Mouse (Mus musculus): ENCODE data around the gene Cmtm2a. TPM values are rescaled to one million over a fixed set of nuclear protein-coding genes. Genes with fewer than 3 reads are reported as not detected.
"Not testable (repeated sequence)": the region's sequence is repeated elsewhere in the genome, so short reads cannot be mapped to it uniquely, and the experiment has no call there.

Cmtm2a gene
- polyA plus RNA-seq, 1 experiment from 2014 or later, result not detected

- WGBS, result 40% methylated on average over 4 of the region's 4 CpGs
- Histone ChIP-seq H3K4me3 (ENCODE audit: control insufficient read depth in 1 of 2, insufficient read depth in 1 of 2, low read depth in 1 of 2, low read length in 2 of 2) (no peak overlapping the region), H3K27me3 (ENCODE audit: control insufficient read depth, insufficient read depth, low read length) (no peaks in the 10 kb centered on the region), H3K9me3 (ENCODE audit: control insufficient read depth, low read length) (no peaks in the 10 kb centered on the region), H3K27ac (replicated peaks in 1 of 2; ENCODE audit: control insufficient read depth in 1 of 2, insufficient read depth in 1 of 2, low read depth in 2 of 2, low read length in 2 of 2) (no peak overlapping the region), H3K36me3 (ENCODE audit: control insufficient read depth, insufficient read depth, low read length) (no peaks in the 10 kb centered on the region), H3K4me2 (ENCODE audit: low read length) (no peak overlapping the region), H3K9ac (ENCODE audit: low read length) (no peak overlapping the region), H3K4me1 (ENCODE audit: control insufficient read depth in 2 of 2, insufficient read depth in 2 of 2, low read length in 2 of 2) (no peaks in the 10 kb centered on the region)
- ATAC-seq (ENCODE audit: insufficient number of reproducible peaks, insufficient read depth, low FRiP score, low read depth), result no peak
Measured at GRCm38 (mm10) chr8:104313311-104313710, 20.3 kb upstream of the Cmtm2a start.

GRCm38 (mm10) chr8:104312023-104312422 is 19.0 kb upstream of the Cmtm2a start:
- not testable (repeated sequence) for H3K27ac ChIP-seq (replicated peaks in 1 of 2; ENCODE audit: control insufficient read depth in 1 of 2, insufficient read depth in 1 of 2, low read depth in 2 of 2, low read length in 2 of 2); H3K4me3 ChIP-seq (ENCODE audit: control insufficient read depth in 1 of 2, insufficient read depth in 1 of 2, low read depth in 1 of 2, low read length in 2 of 2); H3K36me3 ChIP-seq (ENCODE audit: control insufficient read depth, insufficient read depth, low read length); H3K9me3 ChIP-seq (ENCODE audit: control insufficient read depth, low read length); H3K9ac ChIP-seq (ENCODE audit: low read length); ATAC-seq (ENCODE audit: insufficient number of reproducible peaks, insufficient read depth, low FRiP score, low read depth); H3K4me1 ChIP-seq (ENCODE audit: control insufficient read depth in 2 of 2, insufficient read depth in 2 of 2, low read length in 2 of 2); H3K27me3 ChIP-seq (ENCODE audit: control insufficient read depth, insufficient read depth, low read length); H3K4me2 ChIP-seq (ENCODE audit: low read length)
- 74% methylated on average over 3 of the region's 3 CpGs for WGBS

- H3K4me2 ChIP-seq (ENCODE audit: low read length); H3K9ac ChIP-seq (ENCODE audit: low read length); H3K9me3 ChIP-seq (ENCODE audit: control insufficient read depth, low read length); H3K27ac ChIP-seq (replicated peaks in 1 of 2; ENCODE audit: control insufficient read depth in 1 of 2, insufficient read depth in 1 of 2, low read depth in 2 of 2, low read length in 2 of 2); H3K4me3 ChIP-seq (ENCODE audit: control insufficient read depth in 1 of 2, insufficient read depth in 1 of 2, low read depth in 1 of 2, low read length in 2 of 2); H3K4me1 ChIP-seq (ENCODE audit: control insufficient read depth in 2 of 2, insufficient read depth in 2 of 2, low read length in 2 of 2); H3K27me3 ChIP-seq (ENCODE audit: control insufficient read depth, insufficient read depth, low read length); ATAC-seq (ENCODE audit: insufficient number of reproducible peaks, insufficient read depth, low FRiP score, low read depth); H3K36me3 ChIP-seq (ENCODE audit: control insufficient read depth, insufficient read depth, low read length): not testable (repeated sequence)
- 83% methylated on average over 34 of the region's 36 CpGs for whole genome bisulfite sequencing
Measured at GRCm38 (mm10) chr8:104309441-104310155, 16.6 kb upstream of the Cmtm2a start, which contains the start of the genes Gm45711 and Cmtm1. Gm45711 (minus strand) TSS chr8:104310081. Cmtm1 (minus strand) TSS chr8:104310145.

- H3K27ac ChIP-seq (replicated peaks in 1 of 2; ENCODE audit: control insufficient read depth in 1 of 2, insufficient read depth in 1 of 2, low read depth in 2 of 2, low read length in 2 of 2); H3K4me3 ChIP-seq (ENCODE audit: control insufficient read depth in 1 of 2, insufficient read depth in 1 of 2, low read depth in 1 of 2, low read length in 2 of 2); H3K9me3 ChIP-seq (ENCODE audit: control insufficient read depth, low read length); ATAC-seq (ENCODE audit: insufficient number of reproducible peaks, insufficient read depth, low FRiP score, low read depth); H3K27me3 ChIP-seq (ENCODE audit: control insufficient read depth, insufficient read depth, low read length); H3K4me2 ChIP-seq (ENCODE audit: low read length); H3K4me1 ChIP-seq (ENCODE audit: control insufficient read depth in 2 of 2, insufficient read depth in 2 of 2, low read length in 2 of 2); H3K9ac ChIP-seq (ENCODE audit: low read length); H3K36me3 ChIP-seq (ENCODE audit: control insufficient read depth, insufficient read depth, low read length): not testable (repeated sequence)
- WGBS, result 49% methylated on average over 6 of the region's 6 CpGs
Measured at GRCm38 (mm10) chr8:104308341-104308740, 15.4 kb upstream of the Cmtm2a start.

GRCm38 (mm10) chr8:104304962-104305361 is 12.0 kb upstream of the Cmtm2a start:
- no peaks in the 10 kb centered on the region for H3K36me3 ChIP-seq (ENCODE audit: control insufficient read depth, insufficient read depth, low read length)
- no peaks in the 10 kb centered on the region for H3K9me3 ChIP-seq (ENCODE audit: control insufficient read depth, low read length)
- H3K4me1 ChIP-seq (ENCODE audit: control insufficient read depth in 2 of 2, insufficient read depth in 2 of 2, low read length in 2 of 2), result peaks cover 0 to 2% of the 10 kb centered on the region in 2 experiments; a peak in 1 of 4 replicates
- 80% methylated on average over 11 of the region's 11 CpGs for WGBS
- H3K4me2 ChIP-seq (ENCODE audit: low read length), result no peak overlapping the region
- ATAC-seq (ENCODE audit: insufficient number of reproducible peaks, insufficient read depth, low FRiP score, low read depth), result no peak
- no peak overlapping the region for H3K9ac ChIP-seq (ENCODE audit: low read length)
- no peak overlapping the region for H3K27ac ChIP-seq (replicated peaks in 1 of 2; ENCODE audit: control insufficient read depth in 1 of 2, insufficient read depth in 1 of 2, low read depth in 2 of 2, low read length in 2 of 2)
- no peak overlapping the region for H3K4me3 ChIP-seq (ENCODE audit: control insufficient read depth in 1 of 2, insufficient read depth in 1 of 2, low read depth in 1 of 2, low read length in 2 of 2)
- no peaks in the 10 kb centered on the region for H3K27me3 ChIP-seq (ENCODE audit: control insufficient read depth, insufficient read depth, low read length)

- H3K4me2 ChIP-seq (ENCODE audit: low read length); H3K9me3 ChIP-seq (ENCODE audit: control insufficient read depth, low read length); H3K36me3 ChIP-seq (ENCODE audit: control insufficient read depth, insufficient read depth, low read length); H3K4me1 ChIP-seq (ENCODE audit: control insufficient read depth in 2 of 2, insufficient read depth in 2 of 2, low read length in 2 of 2); H3K27me3 ChIP-seq (ENCODE audit: control insufficient read depth, insufficient read depth, low read length); ATAC-seq (ENCODE audit: insufficient number of reproducible peaks, insufficient read depth, low FRiP score, low read depth); H3K9ac ChIP-seq (ENCODE audit: low read length); H3K4me3 ChIP-seq (ENCODE audit: control insufficient read depth in 1 of 2, insufficient read depth in 1 of 2, low read depth in 1 of 2, low read length in 2 of 2); H3K27ac ChIP-seq (replicated peaks in 1 of 2; ENCODE audit: control insufficient read depth in 1 of 2, insufficient read depth in 1 of 2, low read depth in 2 of 2, low read length in 2 of 2): not testable (repeated sequence)
- WGBS, result 90% methylated on average over 4 of the region's 4 CpGs
Measured at GRCm38 (mm10) chr8:104302536-104302935, 9.6 kb upstream of the Cmtm2a start.

GRCm38 (mm10) chr8:104301577-104301976 is 8.6 kb upstream of the Cmtm2a start:
- H3K36me3 ChIP-seq (ENCODE audit: control insufficient read depth, insufficient read depth, low read length); H3K4me2 ChIP-seq (ENCODE audit: low read length); H3K9me3 ChIP-seq (ENCODE audit: control insufficient read depth, low read length); H3K9ac ChIP-seq (ENCODE audit: low read length); H3K27ac ChIP-seq (replicated peaks in 1 of 2; ENCODE audit: control insufficient read depth in 1 of 2, insufficient read depth in 1 of 2, low read depth in 2 of 2, low read length in 2 of 2); H3K4me3 ChIP-seq (ENCODE audit: control insufficient read depth in 1 of 2, insufficient read depth in 1 of 2, low read depth in 1 of 2, low read length in 2 of 2); H3K27me3 ChIP-seq (ENCODE audit: control insufficient read depth, insufficient read depth, low read length); H3K4me1 ChIP-seq (ENCODE audit: control insufficient read depth in 2 of 2, insufficient read depth in 2 of 2, low read length in 2 of 2); ATAC-seq (ENCODE audit: insufficient number of reproducible peaks, insufficient read depth, low FRiP score, low read depth): not testable (repeated sequence)
- WGBS, result 21% methylated on average over 3 of the region's 3 CpGs

GRCm38 (mm10) chr8:104294396-104294795 is 1.4 kb upstream of the Cmtm2a start:
- no peak for ATAC-seq (ENCODE audit: insufficient number of reproducible peaks, insufficient read depth, low FRiP score, low read depth)
- Histone ChIP-seq H3K27ac (replicated peaks in 1 of 2; ENCODE audit: control insufficient read depth in 1 of 2, insufficient read depth in 1 of 2, low read depth in 2 of 2, low read length in 2 of 2) (no peak overlapping the region), H3K9me3 (ENCODE audit: control insufficient read depth, low read length) (no peaks in the 10 kb centered on the region), H3K9ac (ENCODE audit: low read length) (no peak overlapping the region), H3K27me3 (ENCODE audit: control insufficient read depth, insufficient read depth, low read length) (no peaks in the 10 kb centered on the region), H3K36me3 (ENCODE audit: control insufficient read depth, insufficient read depth, low read length) (no peaks in the 10 kb centered on the region), H3K4me3 (ENCODE audit: control insufficient read depth in 1 of 2, insufficient read depth in 1 of 2, low read depth in 1 of 2, low read length in 2 of 2) (no peak overlapping the region), H3K4me2 (ENCODE audit: low read length) (no peak overlapping the region), H3K4me1 (ENCODE audit: control insufficient read depth in 2 of 2, insufficient read depth in 2 of 2, low read length in 2 of 2) (no peaks in the 10 kb centered on the region)
- whole genome bisulfite sequencing, result 85% methylated on average over 1 of the region's 1 CpGs
